Mouse (Mus musculus) left cerebral cortex, postnatal 25 days (tissue): ENCODE measurements around the gene Tcf23. TPM values are rescaled to one million over a fixed set of nuclear protein-coding genes. Genes with fewer than 3 reads are reported as not detected.

Source experiments
- total RNA-seq, 2 experiments: library from RNA; stranded (reverse); gene quantifications; 2 replicates each; pipeline ENCODE4 v1.2.3; 2021

Tcf23 gene
- total RNA-seq, 2 experiments from 2014 or later, result 0.16 to 0.25 TPM

Other genes starting within 250 kb of the Tcf23 start
- 100 to 1,000 TPM; 210 to 224 TPM for gene Mapre3, start 154.0 kb upstream of the Tcf23 start, total RNA-seq
- gene Tmem214, start 100.7 kb upstream of the Tcf23 start, total RNA-seq, result 10 to 100 TPM; 65.5 to 71.3 TPM
- 10 to 100 TPM; 14.3 to 17.8 TPM for gene Agbl5, start 80.0 kb upstream of the Tcf23 start, total RNA-seq
- 100 to 1,000 TPM in 1 of 2 experiments, 10 to 100 TPM in 1; 98.1 to 103 TPM for gene Ost4, start 60.9 kb upstream of the Tcf23 start, total RNA-seq
- 1 to 10 TPM; 2.1 to 2.3 TPM for gene Emilin1, start 55.3 kb upstream of the Tcf23 start, total RNA-seq
- gene Khk, start 47.2 kb upstream of the Tcf23 start, total RNA-seq, result 10 to 100 TPM; 15.1 to 15.9 TPM
- 10 to 100 TPM; 24.8 to 27.7 TPM for gene Cgref1, start 23.1 kb upstream of the Tcf23 start, total RNA-seq
- gene Preb, start 8.3 kb upstream of the Tcf23 start, total RNA-seq, result 100 to 1,000 TPM; 125 to 133 TPM
- gene Atraid, start 79.7 kb downstream of the Tcf23 start, total RNA-seq, result 10 to 100 TPM; 70.8 to 71.4 TPM
- 10 to 100 TPM; 12.4 to 16.7 TPM for gene Slc5a6, start 80.3 kb downstream of the Tcf23 start, total RNA-seq
- 10 to 100 TPM; 17.4 to 25.5 TPM for gene Cad, start 86.1 kb downstream of the Tcf23 start, total RNA-seq
- not detected for gene Dnajc5g, start 137.6 kb downstream of the Tcf23 start, total RNA-seq
- gene Slc30a3, start 139.6 kb downstream of the Tcf23 start, total RNA-seq, result 100 to 1,000 TPM; 163 to 170 TPM
- gene Trim54, start 148.1 kb downstream of the Tcf23 start, total RNA-seq, result 1 to 10 TPM; 2.5 to 4.0 TPM
- 1 to 10 TPM; 1.5 to 2.2 TPM for gene Ucn, start 170.2 kb downstream of the Tcf23 start, total RNA-seq
- 10 to 100 TPM; 47.5 to 48.6 TPM for gene Mpv17, start 185.6 kb downstream of the Tcf23 start, total RNA-seq
- gene Gm29609, start 211.2 kb downstream of the Tcf23 start, total RNA-seq, result 1 to 10 TPM; 3.5 to 3.8 TPM
- 10 to 100 TPM; 53.3 to 57.8 TPM for gene Gtf3c2, start 211.5 kb downstream of the Tcf23 start, total RNA-seq
- gene Snx17, start 224.6 kb downstream of the Tcf23 start, total RNA-seq, result 10 to 100 TPM; 72.2 to 75.5 TPM
- 10 to 100 TPM; 39.0 to 44.2 TPM for gene Eif2b4, start 224.8 kb downstream of the Tcf23 start, total RNA-seq
- 10 to 100 TPM; 27.1 to 27.3 TPM for gene Zfp513, start 233.6 kb downstream of the Tcf23 start, total RNA-seq